Mouse (Mus musculus): ENCODE results near the gene Cyp1b1.

Gene Cyp1b1

DNA sequence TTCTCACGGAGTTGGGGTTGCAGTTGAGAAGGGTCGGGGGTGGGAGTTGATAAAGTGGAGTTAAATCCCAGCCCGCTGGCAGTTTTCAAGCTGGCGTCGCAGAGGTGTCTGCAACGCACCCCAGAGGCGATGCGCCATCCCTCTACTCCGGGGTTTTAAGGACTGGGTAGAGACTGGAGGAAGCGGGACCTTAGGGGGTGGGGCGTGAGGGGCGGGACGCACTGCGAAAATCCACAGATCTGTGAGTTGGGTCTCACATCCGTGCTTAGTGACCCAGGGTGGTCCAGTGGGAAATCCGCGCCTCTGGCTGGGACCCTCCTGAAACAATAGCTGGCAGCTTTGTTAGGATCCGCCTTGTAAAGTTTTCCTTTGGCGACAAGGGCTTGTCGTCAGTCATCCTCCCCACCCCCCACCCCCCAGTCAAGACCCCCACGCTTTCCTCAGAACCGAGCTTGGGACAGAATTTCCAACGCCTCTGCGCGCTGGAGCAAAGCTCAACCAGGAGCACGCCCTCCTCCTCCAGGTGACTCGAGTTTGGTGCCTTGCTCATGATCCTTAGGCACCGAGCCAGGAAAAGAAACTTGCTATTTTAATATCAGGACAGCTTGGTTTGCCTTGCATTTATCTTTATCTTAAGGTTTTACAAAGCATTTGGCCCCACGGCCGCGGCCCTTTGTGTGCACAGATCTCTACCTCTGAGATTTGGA is at the start of gene Cyp1b1:
Cyp1b1 (minus strand) TSS at position 131 of the 707 bp plus-strand sequence.
- no peak for DNase-seq (ENCODE audit: low spot score in 2 of 2)

DNA sequence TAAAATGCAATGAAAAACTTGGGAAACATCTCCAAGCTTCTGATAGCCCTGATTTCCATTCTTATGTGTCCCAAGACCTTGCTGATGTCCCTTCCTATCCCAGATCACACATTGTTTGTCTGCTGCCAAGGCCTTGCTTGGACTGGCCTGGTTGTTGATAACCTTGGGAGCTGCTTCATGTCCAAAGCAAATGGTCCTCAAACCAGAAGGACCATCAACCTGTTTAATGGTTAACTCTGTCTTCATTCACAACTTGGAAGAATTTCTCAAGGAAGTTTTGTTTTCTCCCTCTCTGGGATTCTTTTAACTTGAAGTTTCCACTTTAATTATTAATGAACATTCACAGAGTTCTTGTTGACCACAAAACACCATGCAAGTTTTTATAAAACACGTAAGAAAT is 47.0 kb upstream of the Cyp1b1 start:
- no peak for DNase-seq (ENCODE audit: low spot score in 2 of 2)

DNA sequence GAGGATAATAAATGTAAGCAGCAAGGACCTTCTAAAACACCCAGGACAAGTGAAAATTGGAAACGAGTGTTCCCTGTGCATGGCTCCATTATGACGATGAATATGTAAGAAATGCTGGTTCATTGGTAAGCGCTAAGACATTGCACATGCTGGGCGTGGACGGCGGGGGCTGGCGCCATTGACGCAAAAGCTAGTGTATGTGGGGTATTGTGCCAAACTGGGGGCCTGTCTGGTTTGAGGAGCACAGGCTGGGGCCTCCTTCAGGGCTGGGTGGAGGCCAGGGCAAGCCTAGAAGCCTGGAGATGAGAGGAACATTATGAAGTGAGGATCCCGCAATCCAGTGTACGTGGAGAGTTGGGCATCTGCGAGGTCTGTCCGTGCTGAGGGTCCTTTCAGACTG is 39.0 kb upstream of the Cyp1b1 start:
- no peak for DNase-seq (ENCODE audit: low spot score in 2 of 2)

DNA sequence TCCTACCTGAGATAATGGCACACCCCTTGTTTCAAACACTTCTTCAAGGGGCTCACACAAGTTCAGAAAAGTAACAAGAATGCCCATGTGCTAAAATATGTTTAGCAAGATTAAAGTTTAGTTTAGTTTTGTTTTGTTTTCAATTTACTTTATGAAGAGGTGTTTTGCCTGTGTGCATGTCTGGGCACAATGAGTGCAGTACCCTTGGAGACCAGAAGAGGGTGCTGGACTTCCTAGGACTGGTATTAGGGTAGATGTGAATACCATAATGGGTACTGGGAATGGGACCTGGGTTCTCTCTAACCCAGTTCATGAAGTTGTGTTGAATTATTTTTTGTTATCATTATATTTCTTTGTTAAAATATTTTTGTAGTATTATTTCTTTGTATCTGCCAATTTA is 38.0 kb upstream of the Cyp1b1 start:
- no peak for DNase-seq (ENCODE audit: low spot score in 2 of 2)

DNA sequence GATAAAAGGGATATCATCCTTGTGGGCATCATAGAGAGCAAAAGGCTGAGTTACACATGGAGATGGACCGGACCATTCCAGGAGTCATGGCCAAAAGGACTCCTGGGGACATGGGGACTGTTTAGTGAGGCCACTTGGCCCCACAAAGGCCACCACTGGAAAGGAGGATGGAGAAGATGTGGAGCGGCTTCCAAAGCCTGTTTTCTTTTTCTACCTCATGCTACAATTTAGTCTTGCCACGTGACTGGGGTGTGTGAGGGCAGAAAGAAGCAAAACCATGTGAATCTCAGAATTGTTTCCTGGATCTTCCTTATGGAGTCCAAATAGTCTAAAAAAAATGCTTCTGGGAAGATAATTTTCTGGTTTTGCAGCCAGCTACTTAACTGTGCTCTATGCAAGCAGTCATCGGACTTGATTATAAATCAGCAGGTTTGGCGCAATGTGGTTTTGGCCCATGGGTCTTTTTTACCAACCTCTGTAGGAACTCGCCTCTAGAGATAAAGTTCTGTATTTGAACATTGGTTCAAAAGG is 36.9 kb upstream of the Cyp1b1 start:
- no peak for DNase-seq (ENCODE audit: low spot score in 2 of 2)

DNA sequence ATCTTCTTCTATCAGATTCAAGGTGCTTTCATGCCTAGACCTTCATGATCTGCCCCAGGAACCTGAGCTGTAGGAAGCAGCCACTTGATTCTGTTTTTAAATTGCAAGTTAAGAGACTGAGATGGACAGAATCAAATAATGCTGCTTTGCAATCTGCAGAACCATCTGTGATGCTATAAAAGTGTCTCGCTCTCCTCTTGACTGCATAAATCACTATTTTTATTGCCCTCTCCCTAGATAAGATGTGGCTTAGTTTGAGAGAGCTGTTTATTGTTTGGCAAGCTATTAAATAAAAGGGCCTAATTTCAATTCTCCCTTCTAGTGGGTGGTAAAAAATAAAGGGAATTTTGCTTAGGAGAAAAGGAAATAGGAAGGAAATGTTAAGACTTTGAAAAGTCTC is 34.8 kb upstream of the Cyp1b1 start:
- DNase-seq (ENCODE audit: low spot score in 2 of 2) = no peak

DNA sequence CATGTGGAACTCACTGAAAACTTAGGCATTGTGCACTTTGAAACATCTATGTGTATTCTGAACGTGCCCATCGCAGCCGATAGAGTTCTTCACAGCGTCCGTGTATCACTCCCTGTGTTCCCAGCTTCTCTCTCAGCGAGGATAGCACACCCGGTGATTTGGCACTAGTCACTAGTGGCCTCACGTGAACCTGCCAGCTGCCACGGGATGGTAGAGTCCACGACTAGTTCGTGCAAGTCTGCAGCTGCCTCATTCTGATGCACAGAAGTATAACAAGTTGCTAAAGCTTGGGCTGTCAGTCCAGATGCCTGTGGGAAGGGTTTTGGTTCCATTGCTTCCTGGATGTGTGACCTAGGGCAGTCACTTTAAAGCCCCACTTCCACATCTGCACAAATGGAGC is 32.1 kb upstream of the Cyp1b1 start:
- DNase-seq (ENCODE audit: low spot score in 2 of 2) = no peak

DNA sequence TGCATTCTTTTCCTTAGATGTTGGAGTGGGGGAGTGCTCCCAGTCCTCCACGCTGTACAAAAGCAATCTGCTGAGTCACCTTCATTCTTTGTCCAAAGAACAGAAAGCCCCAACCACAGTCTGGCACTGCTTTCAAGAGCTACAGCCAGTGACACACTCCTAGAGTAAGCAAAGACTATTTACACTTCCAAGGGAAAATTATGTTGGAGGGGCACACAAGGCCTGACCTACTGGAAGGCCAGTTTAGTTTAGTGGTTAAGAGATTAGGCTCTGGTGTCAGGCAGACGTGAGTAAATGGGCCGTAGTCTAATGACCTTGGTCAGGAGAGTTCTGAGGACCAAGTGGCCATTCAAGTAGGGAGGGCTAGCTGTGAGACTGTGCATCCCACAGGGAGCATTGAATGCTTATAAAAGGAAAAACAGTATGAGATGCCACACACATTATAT is 31.3 kb upstream of the Cyp1b1 start:
- DNase-seq (ENCODE audit: low spot score in 2 of 2) = no peak

DNA sequence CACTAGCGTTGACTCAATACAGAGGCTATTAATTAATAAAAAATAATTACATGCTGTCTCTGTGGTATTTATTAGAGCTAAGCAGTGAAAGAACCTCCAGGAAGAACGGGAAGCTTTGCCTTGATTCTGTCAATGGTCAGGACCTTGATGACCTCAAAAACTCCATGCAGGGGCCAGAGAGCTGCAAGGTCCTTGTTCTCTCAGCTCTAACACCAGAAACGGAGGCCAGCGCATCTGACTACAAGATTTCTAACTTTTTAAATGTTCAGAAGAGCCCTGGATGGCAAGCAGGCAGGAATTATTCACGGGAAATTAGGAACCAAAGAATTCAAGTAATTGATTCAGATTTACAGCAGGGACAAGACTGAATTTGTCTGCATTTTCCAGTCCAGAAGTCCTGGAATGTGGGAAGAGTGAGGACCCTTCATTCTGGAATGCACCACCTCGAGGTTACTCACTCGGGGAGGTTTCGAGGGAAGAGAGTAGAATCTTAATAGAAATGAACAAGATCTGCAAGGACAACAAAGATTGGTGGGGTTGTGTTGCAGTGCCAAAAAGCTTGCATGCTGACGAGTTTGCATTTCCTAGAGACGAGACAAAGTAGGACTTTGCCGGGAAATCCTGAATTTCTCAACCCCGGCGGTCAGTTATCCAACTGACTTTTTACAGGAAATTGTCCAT is 30.3 kb upstream of the Cyp1b1 start:
- no peak for DNase-seq (ENCODE audit: low spot score in 2 of 2)

DNA sequence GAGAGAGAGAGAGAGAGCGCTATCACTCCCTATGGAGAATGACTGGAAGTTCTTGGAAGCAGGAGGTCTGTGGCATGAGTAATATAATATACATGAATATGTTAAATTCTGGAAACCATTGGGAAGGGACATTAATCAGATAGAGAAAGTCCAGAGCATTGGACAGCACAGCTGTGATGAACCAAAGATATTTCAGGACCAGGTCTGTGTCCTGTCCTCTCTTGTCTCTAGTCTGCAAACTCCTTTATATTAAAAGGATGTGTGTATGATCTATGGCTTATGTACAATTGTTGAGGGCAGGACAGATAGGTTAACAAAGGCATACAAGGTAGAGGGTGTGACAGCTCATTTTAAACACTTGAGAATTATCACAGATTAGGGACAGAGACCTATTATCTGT is 28.6 kb upstream of the Cyp1b1 start:
- no peak for DNase-seq (ENCODE audit: low spot score in 2 of 2)

DNA sequence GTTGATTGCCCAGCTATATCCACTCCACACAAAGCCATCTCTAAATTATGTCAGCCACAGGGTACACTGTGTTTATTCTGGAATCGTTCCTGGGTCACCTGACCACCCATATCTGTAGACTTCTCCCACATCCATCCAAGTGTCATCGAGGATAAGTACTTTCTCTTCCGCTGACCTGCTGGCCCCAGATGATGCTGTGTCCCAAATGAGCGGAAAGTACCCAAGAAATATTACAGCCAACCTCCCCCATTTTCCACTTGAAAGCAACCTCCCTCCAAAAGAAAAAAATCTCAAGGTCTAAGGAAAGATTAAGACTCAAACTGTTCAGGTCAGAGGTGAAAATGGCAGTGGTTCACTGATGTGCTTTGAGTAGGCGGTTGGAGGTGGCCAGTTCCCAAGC is 27.8 kb upstream of the Cyp1b1 start:
- DNase-seq (ENCODE audit: low spot score in 2 of 2) = no peak

DNA sequence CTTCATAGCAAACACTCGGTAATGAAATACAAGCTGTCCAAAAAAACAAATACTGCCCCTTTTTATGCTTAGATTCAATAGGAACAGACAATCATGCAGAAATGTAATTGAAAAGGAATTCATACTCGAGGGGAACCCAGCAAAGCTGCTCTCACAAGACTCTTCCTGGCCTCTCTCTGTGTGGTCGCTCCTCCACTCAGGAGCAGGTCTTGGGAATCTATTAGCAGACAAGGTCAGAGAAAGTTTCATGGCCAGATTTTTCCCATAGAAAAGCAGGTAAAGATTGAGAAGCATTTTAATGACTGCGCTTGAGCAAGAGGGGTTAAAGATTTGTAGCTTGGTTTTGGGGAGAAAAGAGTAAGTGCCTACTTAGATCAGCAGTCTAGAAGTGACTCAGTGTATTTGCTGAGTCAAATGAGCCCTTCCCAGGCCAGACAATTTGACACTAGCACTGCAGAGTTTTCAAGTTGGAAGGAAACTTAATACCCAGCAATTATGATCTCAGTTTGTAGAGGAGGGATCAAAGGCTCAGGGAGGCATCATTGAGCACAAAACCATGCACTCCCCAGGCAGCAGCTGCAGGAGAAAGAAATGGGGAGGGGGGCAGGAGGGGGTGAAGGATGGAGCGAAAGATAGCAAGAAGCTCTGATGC is 24.1 kb upstream of the Cyp1b1 start:
- no peak for DNase-seq (ENCODE audit: low spot score in 2 of 2)

DNA sequence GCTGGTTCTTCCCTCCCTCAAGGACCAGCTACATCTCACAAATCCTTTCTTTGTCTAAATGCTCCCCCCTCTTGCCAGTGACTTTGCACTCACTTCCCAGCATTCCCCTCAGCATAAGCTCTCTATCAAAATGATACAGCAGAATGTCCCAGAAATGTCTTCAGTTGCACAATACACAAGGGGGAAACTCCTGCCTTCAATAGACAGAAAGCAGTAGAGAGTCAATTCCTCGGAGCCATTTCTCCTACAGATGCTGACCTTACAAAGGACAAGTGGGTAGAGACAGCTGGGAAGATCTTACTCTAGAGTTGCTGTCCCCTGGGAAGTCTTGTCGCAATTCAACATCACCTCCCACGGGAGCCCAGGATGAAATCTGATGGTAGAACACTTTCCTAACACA is 22.7 kb upstream of the Cyp1b1 start:
- DNase-seq (ENCODE audit: low spot score in 2 of 2) = no peak

DNA sequence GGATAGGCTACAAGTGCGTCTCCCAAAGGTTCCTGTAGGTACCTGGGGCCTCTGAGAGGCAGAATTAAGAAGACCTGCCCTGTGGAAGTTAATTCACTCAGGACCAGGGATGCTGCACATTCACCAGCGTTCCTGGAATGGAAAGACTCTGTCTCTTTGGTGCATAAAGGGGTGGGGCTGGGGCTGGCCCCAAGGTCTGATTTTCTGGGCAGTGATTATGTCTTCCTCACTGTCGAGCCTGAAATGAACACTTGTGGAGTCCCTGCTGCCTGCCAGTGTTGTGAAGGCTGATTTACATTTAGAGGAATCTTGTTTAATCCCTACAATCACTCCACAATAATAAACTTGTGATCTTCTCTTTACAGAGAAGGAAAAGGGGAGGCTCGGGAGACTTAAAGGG is 18.2 kb upstream of the Cyp1b1 start:
- no peak for DNase-seq (ENCODE audit: low spot score in 2 of 2)

DNA sequence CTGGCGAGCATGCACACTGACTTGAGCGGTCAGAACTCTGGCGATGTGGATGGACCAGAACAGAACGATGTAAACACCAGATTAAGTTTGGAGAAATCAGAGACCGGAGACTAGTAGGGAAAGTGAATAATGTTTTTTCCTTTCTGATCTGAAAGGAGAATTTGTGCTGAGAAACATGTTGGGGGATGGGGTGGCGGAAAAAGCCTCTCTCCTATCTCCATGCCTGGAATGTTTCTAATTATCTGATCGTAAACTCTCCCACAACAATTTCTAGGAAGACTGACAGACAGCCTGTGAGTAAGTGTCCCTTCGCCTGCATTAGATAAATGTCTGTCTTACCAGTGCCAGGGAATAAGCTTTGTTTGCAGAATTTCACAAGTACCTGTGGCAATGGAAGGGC is 16.1 kb upstream of the Cyp1b1 start:
- DNase-seq (ENCODE audit: low spot score in 2 of 2) = no peak

DNA sequence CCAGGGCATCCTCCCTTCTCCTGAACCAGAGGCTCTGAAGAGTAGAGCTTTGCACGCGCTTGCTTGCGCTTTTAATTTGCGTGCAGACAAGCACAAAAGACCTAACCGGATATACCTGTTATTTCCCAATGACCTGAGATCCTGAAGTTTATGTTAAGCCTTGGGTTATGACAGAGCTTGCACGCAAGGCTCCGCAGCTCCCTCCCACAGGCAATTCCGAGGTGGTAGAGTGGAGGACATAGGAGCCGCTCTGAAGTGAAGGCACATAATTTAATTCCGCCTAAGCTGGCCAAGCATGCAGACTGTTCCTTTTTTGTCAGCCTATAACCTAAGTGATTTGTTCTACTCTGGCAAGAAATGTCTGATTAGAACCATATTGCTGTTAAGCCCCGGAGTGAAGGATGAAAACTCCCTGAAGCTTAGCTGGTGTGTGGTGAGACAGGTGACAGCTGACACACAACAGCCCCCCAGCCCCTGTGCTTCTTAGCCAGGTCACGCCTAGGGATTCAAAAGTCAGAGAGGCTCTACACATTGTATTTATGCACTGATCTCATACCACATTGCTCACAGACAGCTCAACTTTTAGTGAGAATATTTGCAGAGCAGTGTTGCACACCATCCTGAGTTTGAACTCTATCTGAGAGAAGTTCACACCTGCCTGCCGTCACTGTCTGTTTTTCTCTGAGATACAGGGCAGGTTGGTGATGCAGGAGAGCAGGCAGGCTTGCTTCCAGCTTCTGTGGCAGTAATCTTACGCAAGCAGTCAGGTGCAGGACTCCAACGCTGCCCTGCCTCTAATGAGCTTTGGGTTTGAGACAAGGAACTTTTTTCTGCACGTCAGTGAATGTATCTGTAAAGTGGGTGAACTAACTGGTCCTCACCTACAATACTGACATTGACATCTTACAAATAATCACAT is 14.0 kb upstream of the Cyp1b1 start:
- DNase-seq (ENCODE audit: low spot score in 2 of 2) = no peak

DNA sequence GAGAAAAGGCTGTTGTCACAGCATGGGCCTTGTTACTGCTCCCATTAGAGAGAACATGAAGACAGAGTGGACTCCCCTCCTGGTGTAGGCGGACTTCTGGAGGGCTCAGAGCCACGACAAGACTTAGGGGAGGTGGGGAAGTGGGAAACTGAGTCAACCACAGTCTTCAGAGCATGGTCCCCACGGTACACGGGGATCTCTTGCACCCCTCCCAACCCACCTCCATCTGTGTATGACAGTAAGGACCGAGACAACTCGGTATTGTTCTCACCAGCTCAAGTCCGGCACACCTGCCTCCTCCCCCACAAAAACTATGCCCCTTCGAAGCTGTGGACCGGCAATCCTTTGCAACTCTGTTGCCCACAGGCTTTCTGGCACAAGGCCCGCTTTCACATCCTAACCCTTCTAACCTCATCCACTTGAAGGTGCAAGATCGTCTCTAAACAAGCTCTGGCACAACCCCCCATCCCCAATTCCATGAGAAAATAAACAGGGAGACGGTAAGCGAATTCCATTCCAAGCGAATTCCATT is 13.3 kb upstream of the Cyp1b1 start:
- DNase-seq (ENCODE audit: low spot score in 2 of 2) = no peak

DNA sequence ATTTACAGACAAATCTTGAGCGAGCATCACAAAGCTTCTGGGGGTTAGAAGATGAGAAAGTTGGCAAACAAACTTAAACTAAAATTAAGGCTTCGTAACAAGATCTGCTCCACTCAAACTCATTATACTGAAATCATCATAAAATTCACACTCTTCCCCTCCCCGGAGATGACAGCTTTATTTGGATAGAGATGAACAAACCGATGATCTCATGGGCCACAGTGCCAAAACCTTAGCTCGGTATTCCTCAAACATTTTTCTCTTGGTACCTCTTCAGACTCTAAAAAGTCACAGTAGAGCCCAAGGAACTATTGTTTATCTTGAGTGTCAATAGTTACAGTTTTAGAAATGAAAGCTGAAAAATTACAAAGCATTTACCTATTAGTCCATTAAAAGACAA is 11.8 kb upstream of the Cyp1b1 start:
- no peak for DNase-seq (ENCODE audit: low spot score in 2 of 2)

DNA sequence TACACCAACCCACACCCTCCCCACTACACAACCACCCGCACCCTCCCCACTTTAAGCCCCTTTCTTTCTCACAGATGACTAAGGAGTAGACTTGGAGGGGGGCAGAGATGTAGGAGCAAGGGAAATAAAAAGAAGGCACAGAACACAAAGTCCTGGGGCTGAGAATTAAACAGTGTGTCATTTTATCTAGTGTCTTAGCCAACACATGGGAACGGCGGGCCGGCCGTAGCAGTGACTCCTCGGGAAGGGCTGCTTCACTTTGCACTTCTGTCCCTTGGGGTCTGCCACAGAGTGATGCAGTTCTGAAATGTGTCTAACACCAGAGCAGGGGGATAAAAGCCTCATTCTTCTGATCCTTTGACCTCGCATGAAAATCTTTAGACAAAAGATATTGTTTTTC is 5.8 kb upstream of the Cyp1b1 start:
- DNase-seq (ENCODE audit: low spot score in 2 of 2) = no peak

DNA sequence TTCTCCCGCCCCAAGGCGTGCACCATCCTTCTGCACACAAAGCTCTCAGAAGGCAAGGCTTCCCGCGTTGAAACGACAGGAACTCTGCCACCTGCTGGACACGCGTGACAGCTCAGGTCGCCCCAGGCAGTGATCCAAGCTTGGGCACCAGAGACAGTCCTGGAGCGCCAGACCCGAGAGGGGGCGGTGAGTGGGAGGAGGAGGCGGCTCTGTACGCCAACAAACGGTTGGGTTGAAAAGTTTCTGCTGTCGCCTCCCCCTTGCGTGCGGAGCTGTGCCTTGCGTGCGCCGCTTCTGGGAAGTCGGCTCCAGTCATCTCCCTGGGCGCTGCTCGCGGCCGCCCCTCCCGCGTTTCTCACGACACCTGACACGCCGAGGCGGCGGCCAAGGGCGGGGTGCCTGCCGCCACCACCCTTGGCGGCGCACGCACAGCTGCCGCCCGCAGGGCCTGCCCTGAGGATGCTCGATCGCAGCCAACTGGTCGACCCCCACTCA is 835 bp upstream of the Cyp1b1 start:
- peak; percentile 82 to 88 for DNase-seq (ENCODE audit: low spot score in 2 of 2)

DNA sequence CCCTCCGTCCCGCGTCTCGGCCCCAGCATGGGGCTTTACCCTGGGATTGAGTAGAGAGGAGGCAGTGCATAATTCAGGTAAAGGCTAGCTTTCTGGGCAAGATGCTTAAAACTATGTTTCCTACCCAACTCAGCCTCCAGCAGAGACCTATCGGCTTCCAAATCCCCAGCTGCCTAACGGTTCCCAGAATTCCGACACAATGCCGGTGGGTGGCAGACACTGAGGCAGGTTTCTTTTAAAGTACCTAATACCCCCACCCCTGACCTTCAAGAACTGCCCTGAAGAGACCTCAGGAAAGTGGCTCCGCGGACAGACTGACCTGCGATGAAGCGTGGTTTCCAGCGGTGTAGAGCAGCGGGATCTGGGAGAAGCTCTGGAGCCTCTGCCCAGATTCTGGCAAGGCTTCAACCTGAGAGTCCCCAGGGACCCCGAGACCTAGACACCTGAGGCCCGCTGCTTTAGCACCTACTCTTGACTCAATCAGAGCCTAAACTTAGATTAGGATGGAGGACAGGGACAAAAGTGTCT is 429 bp downstream of the Cyp1b1 start:
- DNase-seq (ENCODE audit: low spot score in 2 of 2) = no peak

All from urinary bladder, adult 18-20 months (tissue).